Mouse (Mus musculus) liver, postnatal 0 days (tissue): Measurements from ENCODE around the gene Stard5.

Source experiments
- CTCF ChIP-seq: sonication (generic); IDR thresholded peaks from 2 replicates; pipeline ENCODE4 v1.5.1; 2016; ENCODE audit warnings: antibody characterized with exemption, low read depth
- EP300 ChIP-seq: IDR thresholded peaks from 2 replicates; pipeline ENCODE4 v1.6.1; 2016; ENCODE audit warnings: antibody characterized with exemption, low read depth, mild to moderate bottlenecking

- TF ChIP-seq CTCF (no peak), EP300 (no peak)
Observed at GRCm38 (mm10) chr7:83661031-83661430, 29.3 kb downstream of the Stard5 start.
